Mouse (Mus musculus) MEL (cell line): ENCODE data around the gene Irx3. TPM values are rescaled to one million over a fixed set of nuclear protein-coding genes. Genes with fewer than 3 reads are reported as not detected.

Experiments used
- DNase-seq: peaks from one replicate; pipeline ENCODE4 v3.0.0; 2011; ENCODE audit warnings: low read depth, low spot score
- H3K27ac ChIP-seq: 2 replicates; pipeline ENCODE4 v1.5.1; 2012; ENCODE audit warnings: low read depth, mild to moderate bottlenecking, control low read depth, low read length, moderate library complexity; ENCODE audit not compliant: control insufficient read depth
- H3K27me3 ChIP-seq, 2 experiments: fragments of 150-350 bp in 1 of 2; sonication (generic) in 1 of 2; 2 replicates each; pipeline ENCODE4 v1.6.1; 2012; ENCODE audit warnings: low read length in 2 of 2, mild to moderate bottlenecking in 2 of 2, improper control_type of control experiment in 1 of 2, moderate library complexity in 1 of 2; ENCODE audit not compliant: insufficient read depth in 2 of 2, control insufficient read depth in 1 of 2
- H3K36me3 ChIP-seq, 2 experiments: 2 replicates each; pipeline ENCODE4 v1.6.1; 2012 to 2014; ENCODE audit warnings: low read length in 2 of 2, improper control_type of control experiment in 1 of 2, inconsistent platforms in 1 of 2, mild to moderate bottlenecking in 1 of 2; ENCODE audit not compliant: insufficient read depth in 2 of 2, control insufficient read depth in 1 of 2
- H3K4me1 ChIP-seq, 2 experiments: fragments of 150-350 bp in 1 of 2; sonication (generic) in 1 of 2; 2 replicates each; pipeline ENCODE4 v1.6.1; 2012; ENCODE audit warnings: low read length in 2 of 2, improper control_type of control experiment in 1 of 2, mild to moderate bottlenecking in 1 of 2; ENCODE audit not compliant: insufficient read depth in 2 of 2, control insufficient read depth in 1 of 2
- H3K4me3 ChIP-seq, 2 experiments: fragments of 150-350 bp in 1 of 2; sonication (generic) in 1 of 2; 2 replicates each; pipeline ENCODE4 v1.5.1; 2012; ENCODE audit warnings: low read depth in 2 of 2, low read length in 2 of 2, mild to moderate bottlenecking in 2 of 2, moderate library complexity in 2 of 2, control low read depth in 1 of 2, improper control_type of control experiment in 1 of 2; ENCODE audit not compliant: control insufficient read depth in 1 of 2, insufficient read depth in 1 of 2
- H3K79me2 ChIP-seq: 2 replicates; pipeline ENCODE4 v1.6.1; 2012; ENCODE audit warnings: mild to moderate bottlenecking, low read length, moderate library complexity; ENCODE audit not compliant: control insufficient read depth, poor library complexity, insufficient read depth
- H3K9ac ChIP-seq: 2 replicates; pipeline ENCODE4 v1.6.1; 2012; ENCODE audit warnings: low read depth, mild to moderate bottlenecking, control low read depth, low read length, moderate library complexity; ENCODE audit not compliant: control insufficient read depth, poor library complexity, severe bottlenecking
- H3K9me3 ChIP-seq: fragments of 150-350 bp; sonication (generic); replicated peaks from 2 replicates; pipeline ENCODE4 v1.6.1; 2012; ENCODE audit warnings: mild to moderate bottlenecking, low read length, improper control_type of control experiment, moderate library complexity; ENCODE audit not compliant: insufficient read depth
- BHLHE40 ChIP-seq: IDR thresholded peaks from 2 replicates; pipeline ENCODE4 v1.6.1; 2012; ENCODE audit warnings: low read depth, mild to moderate bottlenecking, inconsistent platforms, low read length, improper control_type of control experiment, borderline replicate concordance
- CTCF ChIP-seq, 3 experiments: IDR thresholded peaks in 2 of 3; conservative IDR thresholded peaks in 1 of 3; 2 replicates each; pipeline ENCODE4 v1.5.1; 2011 to 2012; ENCODE audit warnings: low read length in 3 of 3, low read depth in 2 of 3, mild to moderate bottlenecking in 2 of 3, improper control_type of control experiment in 1 of 3, inconsistent platforms in 1 of 3, mixed read lengths in 1 of 3, moderate library complexity in 1 of 3; ENCODE audit not compliant: control insufficient read depth in 1 of 3, insufficient read depth in 1 of 3, poor library complexity in 1 of 3, severe bottlenecking in 1 of 3
- GABPA ChIP-seq: IDR thresholded peaks from 2 replicates; pipeline ENCODE4 v1.6.1; 2012; ENCODE audit warnings: low read depth, mild to moderate bottlenecking, inconsistent platforms, low read length, improper control_type of control experiment, moderate library complexity
- GATA1 ChIP-seq: IDR thresholded peaks from 2 replicates; pipeline ENCODE4 v1.6.1; 2011; ENCODE audit warnings: low read depth, low read length, improper control_type of control experiment
- KAT2A ChIP-seq: conservative IDR thresholded peaks from 2 replicates; pipeline ENCODE4 v1.6.1; 2012; ENCODE audit warnings: low read depth, low read length, improper control_type of control experiment, inconsistent platforms
- MAFK ChIP-seq: IDR thresholded peaks from 2 replicates; pipeline ENCODE4 v1.6.1; 2011; ENCODE audit warnings: low read depth, mild to moderate bottlenecking, low read length, improper control_type of control experiment, borderline replicate concordance
- MAX ChIP-seq: IDR thresholded peaks from 2 replicates; pipeline ENCODE4 v1.6.1; 2011; ENCODE audit warnings: low read length, improper control_type of control experiment
- MXI1 ChIP-seq: IDR thresholded peaks from 2 replicates; pipeline ENCODE4 v1.6.1; 2011; ENCODE audit warnings: mild to moderate bottlenecking, low read depth, low read length, improper control_type of control experiment
- MYB ChIP-seq: IDR thresholded peaks from 2 replicates; pipeline ENCODE4 v1.6.1; 2011; ENCODE audit warnings: mild to moderate bottlenecking, low read depth, low read length, improper control_type of control experiment
- MYC ChIP-seq: IDR thresholded peaks from 2 replicates; pipeline ENCODE4 v1.6.1; 2011; ENCODE audit warnings: low read depth, mild to moderate bottlenecking, low read length, improper control_type of control experiment, moderate library complexity
- NELFE ChIP-seq: IDR thresholded peaks from 2 replicates; pipeline ENCODE4 v1.6.1; 2011; ENCODE audit warnings: low read depth, low read length, improper control_type of control experiment
- POLR2AphosphoS5 ChIP-seq: IDR thresholded peaks from 2 replicates; pipeline ENCODE4 v1.6.1; 2012; ENCODE audit warnings: low read depth, borderline replicate concordance, mild to moderate bottlenecking, inconsistent platforms, low read length, moderate library complexity, mixed read lengths
- RCOR1 ChIP-seq: IDR thresholded peaks from 2 replicates; pipeline ENCODE4 v1.6.1; 2012; ENCODE audit warnings: low read depth, mild to moderate bottlenecking, inconsistent platforms, low read length, improper control_type of control experiment
- TAL1 ChIP-seq: IDR thresholded peaks from 2 replicates; pipeline ENCODE4 v1.6.1; 2012; ENCODE audit warnings: mild to moderate bottlenecking, inconsistent platforms, low read length, moderate library complexity, mixed read lengths
- TCF12 ChIP-seq: IDR thresholded peaks from 2 replicates; pipeline ENCODE4 v1.6.1; 2014; ENCODE audit warnings: low read depth, mild to moderate bottlenecking, inconsistent platforms, low read length, improper control_type of control experiment, moderate library complexity
- USF1 ChIP-seq: IDR thresholded peaks from 2 replicates; pipeline ENCODE4 v1.6.1; 2014; ENCODE audit warnings: low read depth, mild to moderate bottlenecking, inconsistent platforms, low read length, improper control_type of control experiment, moderate library complexity
- USF2 ChIP-seq, 2 experiments: IDR thresholded peaks; 2 replicates each; pipeline ENCODE4 v1.6.1; 2011 to 2012; ENCODE audit warnings: improper control_type of control experiment in 2 of 2, low read length in 2 of 2, borderline replicate concordance in 1 of 2, inconsistent platforms in 1 of 2, low read depth in 1 of 2, mild to moderate bottlenecking in 1 of 2; ENCODE audit not compliant: insufficient read depth in 1 of 2
- ZC3H11A ChIP-seq: IDR thresholded peaks from 2 replicates; pipeline ENCODE4 v1.6.1; 2012; ENCODE audit warnings: low read depth, mild to moderate bottlenecking, inconsistent platforms, low read length, improper control_type of control experiment
- ZKSCAN1 ChIP-seq: IDR thresholded peaks from 2 replicates; pipeline ENCODE4 v1.6.1; 2012; ENCODE audit warnings: low read depth, mild to moderate bottlenecking, inconsistent platforms, low read length, improper control_type of control experiment, moderate library complexity
- ZMIZ1 ChIP-seq: IDR thresholded peaks from 2 replicates; pipeline ENCODE4 v1.6.1; 2012; ENCODE audit warnings: low read depth, mild to moderate bottlenecking, inconsistent platforms, low read length, improper control_type of control experiment, moderate library complexity
- polyA plus RNA-seq, 2 experiments: library from polyadenylated mRNA; stranded (reverse) in 1 of 2; unstranded in 1 of 2; fragments of >175 nt in 1 of 2; fragments of >200 nt in 1 of 2; gene quantifications; 2 replicates each; pipeline versions ENCODE4 v1.2.1 to v1.2.4; 2012; ENCODE audit warnings: low replicate concordance in 2 of 2, low read depth in 1 of 2; ENCODE audit not compliant: insufficient read length in 2 of 2, insufficient read depth in 1 of 2, missing spikeins in 1 of 2
- total RNA-seq: library from RNA; depleted of rRNA; stranded (reverse); fragments of 300-350 nt; gene quantifications from 2 replicates; pipeline ENCODE4 v1.2.3, GENCODE M21; 2012

Gene Irx3
- total and polyA plus RNA-seq, 3 experiments, result not detected

GRCm38 (mm10) chr8:91799681-91800522, 2.0 kb downstream of the Irx3 start:
- no peak overlapping the region for H3K9ac ChIP-seq
- no peak for TF ChIP-seq MYB
- no peak for TF ChIP-seq ZC3H11A
- no peak for TF ChIP-seq NELFE
- TF ChIP-seq TAL1, result no peak
- no peaks in the 10 kb centered on the region for H3K4me1 ChIP-seq
- H3K27ac ChIP-seq, result no peak overlapping the region
- H3K79me2 ChIP-seq, result no peaks in the 10 kb centered on the region
- H3K9me3 ChIP-seq, result no peaks in the 10 kb centered on the region
- no peak for DNase-seq
- H3K27me3 ChIP-seq, result no peaks in the 10 kb centered on the region
- H3K36me3 ChIP-seq, result no peaks in the 10 kb centered on the region
- H3K4me3 ChIP-seq, result no peak overlapping the region

GRCm38 (mm10) chr8:91799016-91799581, 2.8 kb downstream of the Irx3 start:
- no peaks in the 10 kb centered on the region for H3K4me1 ChIP-seq
- no peaks in the 10 kb centered on the region for H3K79me2 ChIP-seq
- DNase-seq, result no peak
- H3K9me3 ChIP-seq, result no peaks in the 10 kb centered on the region
- TF ChIP-seq CTCF (IDR thresholded peaks at IDR 0.05 in 2 of 3, conservative IDR thresholded peaks at IDR 0.05 in 1 of 3; ENCODE audit: control insufficient read depth in 1 of 3, insufficient read depth in 1 of 3, low read depth in 2 of 3, low read length in 3 of 3, poor library complexity in 1 of 3, severe bottlenecking in 1 of 3), result no peak
- TF ChIP-seq MAX, result no peak
- no peak for TF ChIP-seq ZMIZ1
- TF ChIP-seq ZKSCAN1, result no peak
- no peak for TF ChIP-seq MYB
- TF ChIP-seq GATA1, result no peak
- TF ChIP-seq GABPA, result no peak
- no peak for TF ChIP-seq KAT2A
- no peak for TF ChIP-seq POLR2AphosphoS5
- no peak for TF ChIP-seq NELFE
- TF ChIP-seq TCF12, result no peak
- TF ChIP-seq USF2 (IDR thresholded peaks at IDR 0.05; ENCODE audit: borderline replicate concordance in 1 of 2, insufficient read depth in 1 of 2, low read depth in 1 of 2, low read length in 2 of 2), result no peak
- TF ChIP-seq BHLHE40, result no peak
- no peak for TF ChIP-seq RCOR1
- no peak for TF ChIP-seq MAFK
- TF ChIP-seq MYC, result no peak
- TF ChIP-seq USF1, result no peak
- TF ChIP-seq MXI1, result no peak
- H3K27ac ChIP-seq, result no peak overlapping the region
- no peak overlapping the region for H3K9ac ChIP-seq
- H3K27me3 ChIP-seq, result no peaks in the 10 kb centered on the region
- no peak overlapping the region for H3K4me3 ChIP-seq
- no peaks in the 10 kb centered on the region for H3K36me3 ChIP-seq
